Mouse (Mus musculus): ENCODE results near the gene Rasgef1c.

- TF ChIP-seq CTCF (IDR thresholded peaks at IDR 0.05; ENCODE audit: control insufficient read depth, insufficient read depth, insufficient read length), result no peak
- no peak for TF ChIP-seq FOSL1 (IDR thresholded peaks at IDR 0.05; ENCODE audit: insufficient read depth, low read length, poor library complexity, severe bottlenecking)
These were observed 30.2 kb downstream of the Rasgef1c start for GRCm38 (mm10) chr11:49931853-49932252.

All from C2C12 (cell line).